Mouse (Mus musculus) T-helper 1 cell (primary cell): ENCODE measurements at regions not wholly inside any gene's neighbourhood (a gene's known extent, or its start where the extent isn't known, plus 50 kb on each side); places are given as distances from the start of the nearest gene placed in this dataset.

Experiments
- in situ Hi-C: fragments of 300-600 bp; cut with MboI, MseI; formaldehyde crosslinking; loops from one replicate; pipeline ENCODE4 v1.15.1; 2025; ENCODE audit warnings: high pct_unique_total_duplicates

- in situ Hi-C loops, result no loop called here
Observed at GRCm38 (mm10) chr9:103813791-103814190, 52.2 kb upstream of the Tmem108 start.

GRCm38 (mm10) chr9:103818998-103819397 is 57.4 kb upstream of the Tmem108 start:
- in situ Hi-C loops, result no loop called here

- in situ Hi-C loops, result no loop called here
Observed at GRCm38 (mm10) chr9:103821632-103822031, 60.0 kb upstream of the Tmem108 start.

GRCm38 (mm10) chr9:103823491-103823890 is 61.9 kb upstream of the Tmem108 start:
- in situ Hi-C loops, result no loop called here

DNA sequence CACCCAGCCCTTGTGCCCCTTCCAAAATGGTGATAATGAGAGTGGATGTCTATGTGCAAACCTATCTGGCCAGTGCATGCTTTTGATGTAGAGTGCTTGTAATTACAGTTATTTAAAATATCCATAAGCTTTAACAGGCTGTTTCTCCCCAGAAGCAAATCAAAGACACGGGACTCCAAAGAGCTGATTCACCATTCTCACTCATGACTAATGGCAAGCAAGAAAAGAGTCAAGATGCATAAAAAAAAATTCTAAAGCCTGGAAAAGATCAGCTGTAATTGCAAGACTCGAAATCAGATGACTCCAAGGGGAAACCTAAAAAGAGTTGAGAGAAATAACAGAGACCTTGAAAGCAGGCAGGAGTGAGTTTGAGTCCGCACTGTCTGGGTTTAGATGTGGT is 79.6 kb upstream of the Tmem108 start:
- in situ Hi-C loops, result no loop called here

GRCm38 (mm10) chr9:103843836-103844235 is 82.2 kb upstream of the Tmem108 start:
- in situ Hi-C loops, result no loop called here

- in situ Hi-C loops, result no loop called here
Observed at GRCm38 (mm10) chr9:103845916-103846457, 84.3 kb upstream of the Tmem108 start.

GRCm38 (mm10) chr9:103847931-103848330 is 86.3 kb upstream of the Tmem108 start:
- in situ Hi-C loops, result no loop called here

DNA sequence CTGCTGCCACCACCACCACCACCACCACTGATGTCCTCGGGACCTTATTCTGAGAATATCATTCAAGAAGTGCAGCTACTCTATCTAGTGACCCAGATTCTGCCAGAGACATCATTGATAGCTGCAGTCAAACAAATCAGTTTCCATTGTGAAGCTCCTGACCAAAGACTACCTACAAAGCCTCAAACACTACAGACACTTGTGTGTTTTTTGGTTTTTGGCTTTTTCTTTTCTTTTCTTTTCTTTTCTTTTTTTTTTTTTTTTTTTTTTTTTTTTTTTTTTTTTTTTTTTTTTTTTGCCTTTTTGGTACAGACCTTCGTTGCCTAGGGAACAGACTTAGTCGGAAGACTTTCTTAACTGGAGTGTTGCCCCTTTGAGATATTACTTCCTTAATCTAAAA is 87.4 kb upstream of the Tmem108 start:
- in situ Hi-C loops, result no loop called here

- in situ Hi-C loops, result no loop called here
Observed at GRCm38 (mm10) chr9:103852691-103853090, 91.1 kb upstream of the Tmem108 start.

GRCm38 (mm10) chr9:103860658-103861377 is 99.2 kb upstream of the Tmem108 start:
- in situ Hi-C loops, result loop anchor here (10.0 kb wide), 1 partner anchor 1294 kb away; no protein-coding TSS in a partner anchor

- in situ Hi-C loops, result loop anchor here (10.0 kb wide), 1 partner anchor 1292 kb away; no protein-coding TSS in a partner anchor
Observed at GRCm38 (mm10) chr9:103862493-103862892, 100.9 kb upstream of the Tmem108 start.

GRCm38 (mm10) chr9:103867433-103868209 is 106.0 kb upstream of the Tmem108 start:
- in situ Hi-C loops, result loop anchor here (10.0 kb wide), 1 partner anchor 1287 kb away; no protein-coding TSS in a partner anchor

GRCm38 (mm10) chr9:103869276-103869675 is 107.6 kb upstream of the Tmem108 start:
- in situ Hi-C loops, result loop anchor here (10.0 kb wide), 1 partner anchor 1286 kb away; no protein-coding TSS in a partner anchor

- in situ Hi-C loops, result no loop called here
Observed at GRCm38 (mm10) chr9:103872119-103872518, 110.5 kb upstream of the Tmem108 start.

DNA sequence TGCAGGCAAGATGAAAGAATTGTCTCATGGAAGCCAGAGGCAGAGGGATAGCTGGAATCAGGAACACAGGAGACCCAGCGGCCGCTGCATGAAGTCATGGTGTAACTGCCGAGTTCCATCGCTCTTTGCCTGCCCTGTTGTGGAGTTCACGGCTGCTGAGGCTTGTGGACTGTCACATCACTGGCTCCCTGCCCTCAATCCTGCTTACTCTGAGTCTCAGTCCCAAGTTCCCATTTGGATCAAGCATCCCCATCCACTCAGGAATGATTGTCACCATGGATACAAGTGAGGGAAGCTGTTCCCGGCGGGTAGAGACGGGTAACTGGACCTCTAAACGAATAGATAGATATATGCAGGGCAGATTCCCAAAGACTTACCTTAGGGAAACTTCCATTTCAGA is 112.2 kb upstream of the Tmem108 start:
- in situ Hi-C loops, result no loop called here

DNA sequence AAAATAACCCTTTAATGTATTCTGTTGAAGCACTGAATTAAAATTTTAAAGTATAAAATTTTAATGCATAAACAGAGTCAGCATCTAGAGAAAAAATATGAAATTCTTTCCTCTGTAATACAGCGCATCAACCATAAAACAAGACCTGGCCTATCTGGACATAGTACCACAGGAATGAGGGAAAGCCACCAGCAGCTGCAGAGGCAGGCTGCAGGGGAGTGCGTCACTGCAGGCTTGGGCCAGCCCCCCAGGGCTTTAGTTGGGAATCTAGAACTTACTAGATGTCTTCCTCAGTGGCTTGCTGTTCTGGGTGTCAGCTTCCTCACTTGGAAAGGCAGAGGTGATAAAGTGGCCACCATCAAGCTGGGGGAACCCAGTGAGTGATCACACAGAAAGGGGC is 116.2 kb upstream of the Tmem108 start:
- in situ Hi-C loops, result no loop called here

- in situ Hi-C loops, result no loop called here
Observed at GRCm38 (mm10) chr9:103892827-103893226, 109.5 kb upstream of the Nphp3 start.

DNA sequence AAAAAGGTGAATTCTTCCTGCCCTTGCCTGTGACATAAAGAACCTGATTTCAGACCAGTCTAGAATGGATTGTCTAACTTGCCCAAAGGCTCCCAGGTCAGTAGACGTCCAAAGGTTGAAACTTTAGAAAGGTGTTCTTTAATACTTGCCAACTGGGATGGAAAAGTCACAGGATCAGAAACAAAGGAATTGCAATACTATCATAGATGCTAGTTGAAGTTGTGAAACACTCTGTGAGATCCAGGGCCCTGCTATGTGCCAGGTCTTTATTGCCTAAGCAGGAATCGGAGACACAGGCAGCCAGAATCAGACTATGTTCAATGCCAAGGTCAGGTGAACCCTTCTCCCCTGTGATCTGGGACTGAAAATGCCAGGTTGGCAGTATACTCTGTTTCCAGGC is 108.0 kb upstream of the Nphp3 start:
- in situ Hi-C loops, result no loop called here

DNA sequence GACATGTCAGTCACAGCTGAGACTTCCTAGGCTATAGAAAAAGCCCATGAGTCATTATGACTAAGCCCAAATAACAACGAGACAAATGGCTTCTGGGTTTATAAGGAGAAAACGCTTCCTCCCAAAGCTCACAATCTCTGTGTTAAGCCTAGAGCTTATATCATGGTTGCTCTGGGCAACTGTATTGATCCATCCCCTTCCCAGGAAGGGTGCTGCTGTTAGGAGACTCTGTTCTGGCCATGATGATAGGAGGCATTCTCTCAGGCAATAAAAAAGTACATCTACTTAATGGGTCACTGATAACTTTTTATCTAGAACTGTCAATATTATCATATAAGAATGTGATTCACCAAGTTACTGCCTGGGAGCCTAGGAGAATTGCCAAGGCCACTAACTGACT is 103.0 kb upstream of the Nphp3 start:
- in situ Hi-C loops, result no loop called here

- in situ Hi-C loops, result no loop called here
Observed at GRCm38 (mm10) chr9:103911347-103911746, 91.0 kb upstream of the Nphp3 start.

DNA sequence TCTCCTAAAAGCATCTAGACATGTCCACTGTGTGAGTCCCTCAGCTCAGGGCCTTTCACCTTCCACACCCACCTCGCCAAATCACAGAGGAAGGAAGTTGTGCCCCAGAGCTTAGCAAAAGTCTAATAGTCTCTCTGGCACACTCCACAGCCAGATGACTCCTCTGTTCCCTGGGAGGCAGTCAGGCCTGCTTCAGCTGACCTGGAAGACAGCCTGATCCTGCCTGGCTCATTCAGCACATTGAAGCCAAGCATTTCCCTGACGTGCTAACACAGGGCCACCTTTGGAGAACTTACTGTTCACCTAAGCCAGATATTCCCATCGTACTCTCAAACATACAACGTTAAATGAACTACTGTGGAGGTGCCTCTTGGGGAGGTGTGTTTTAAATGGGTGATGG is 87.2 kb upstream of the Nphp3 start:
- in situ Hi-C loops, result no loop called here

GRCm38 (mm10) chr9:103917771-103918170 is 84.6 kb upstream of the Nphp3 start:
- in situ Hi-C loops, result no loop called here
